Mouse (Mus musculus): ENCODE results near the gene Spata18. TPM values are rescaled to one million over a fixed set of nuclear protein-coding genes. Genes with fewer than 3 reads are reported as not detected.

The Spata18 gene
- total and polyA plus RNA-seq, 3 experiments: not detected

DNA sequence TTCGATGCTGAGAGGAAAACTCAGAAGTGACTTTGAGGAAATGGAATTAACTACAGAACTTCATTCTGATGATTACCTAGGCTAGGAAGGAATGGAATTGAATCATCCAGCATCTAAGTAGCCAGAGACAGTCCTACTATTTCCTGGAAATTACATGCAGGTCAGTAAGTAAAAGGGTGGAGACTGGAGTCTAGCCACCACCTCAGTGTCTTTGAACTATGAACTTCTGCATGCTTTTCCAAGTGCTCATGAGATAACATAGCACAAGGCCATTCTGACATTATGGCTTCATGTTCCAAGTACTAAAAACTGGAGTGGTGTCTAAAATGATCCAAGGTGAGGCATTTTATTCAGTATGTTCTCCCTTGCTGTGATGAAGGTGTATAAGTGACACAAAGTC is 25.7 kb upstream of the Spata18 start:
- H3K9me3 ChIP-seq (replicated peaks; ENCODE audit: insufficient read depth, low read length): no peaks in the 10 kb centered on the region
- no peak overlapping the region for H3K4me3 ChIP-seq (ENCODE audit: control insufficient read depth in 1 of 2, insufficient read depth in 1 of 2, low read depth in 2 of 2, low read length in 2 of 2)
- no peaks in the 10 kb centered on the region for H3K79me2 ChIP-seq (ENCODE audit: control insufficient read depth, insufficient read depth, low read length, poor library complexity)
- H3K27me3 ChIP-seq (ENCODE audit: control insufficient read depth in 1 of 2, insufficient read depth in 2 of 2, low read length in 2 of 2): no peaks in the 10 kb centered on the region
- H3K27ac ChIP-seq (ENCODE audit: control insufficient read depth, low read depth, low read length): no peak overlapping the region
- TF ChIP-seq BHLHE40 (IDR thresholded peaks at IDR 0.05; ENCODE audit: borderline replicate concordance, low read depth, low read length): no peak
- no peak for TF ChIP-seq CHD2 (IDR thresholded peaks at IDR 0.05; ENCODE audit: low read length)
- TF ChIP-seq MAZ (IDR thresholded peaks at IDR 0.05; ENCODE audit: low read depth, low read length): no peak
- no peak for TF ChIP-seq MXI1 (IDR thresholded peaks at IDR 0.05; ENCODE audit: low read depth, low read length)
- TF ChIP-seq UBTF (IDR thresholded peaks at IDR 0.05; ENCODE audit: borderline replicate concordance, insufficient read depth, low read depth, low read length): no peak
- TF ChIP-seq MAX (IDR thresholded peaks at IDR 0.05; ENCODE audit: low read length): no peak
- no peak for TF ChIP-seq POLR2A (IDR thresholded peaks at IDR 0.05; ENCODE audit: control insufficient read depth in 1 of 2, insufficient read depth in 1 of 2, low read depth in 1 of 2, low read length in 2 of 2, poor library complexity in 1 of 2)
- TF ChIP-seq RAD21 (IDR thresholded peaks at IDR 0.05; ENCODE audit: low read depth, low read length): no peak
- TF ChIP-seq CHD1 (IDR thresholded peaks at IDR 0.05; ENCODE audit: low read depth, low read length): no peak
- TF ChIP-seq MAFK (IDR thresholded peaks at IDR 0.05; ENCODE audit: borderline replicate concordance, low read depth, low read length): no peak
- no peak for TF ChIP-seq USF1 (IDR thresholded peaks at IDR 0.05; ENCODE audit: low read depth, low read length)
- TF ChIP-seq ZMIZ1 (IDR thresholded peaks at IDR 0.05; ENCODE audit: low read depth, low read length): no peak
- no peak for TF ChIP-seq USF2 (IDR thresholded peaks at IDR 0.05; ENCODE audit: borderline replicate concordance in 1 of 2, insufficient read depth in 1 of 2, low read depth in 1 of 2, low read length in 2 of 2)
- no peak for TF ChIP-seq ZC3H11A (IDR thresholded peaks at IDR 0.05; ENCODE audit: low read depth, low read length)
- TF ChIP-seq ZNF384 (IDR thresholded peaks at IDR 0.05; ENCODE audit: low read depth, low read length): no peak
- TF ChIP-seq KAT2A (conservative IDR thresholded peaks at IDR 0.05; ENCODE audit: low read depth, low read length): no peak
- no peak for TF ChIP-seq MYB (IDR thresholded peaks at IDR 0.05; ENCODE audit: low read depth, low read length)
- no peak for TF ChIP-seq RCOR1 (IDR thresholded peaks at IDR 0.05; ENCODE audit: low read depth, low read length)
- TF ChIP-seq JUND (IDR thresholded peaks at IDR 0.05; ENCODE audit: low read depth, low read length): no peak
- TF ChIP-seq POLR2AphosphoS5 (IDR thresholded peaks at IDR 0.05; ENCODE audit: borderline replicate concordance, low read depth, low read length): no peak
- peaks cover under 1 to 5% of the 10 kb centered on the region in 2 experiments; a peak in 3 of 4 replicates for H3K4me1 ChIP-seq (ENCODE audit: control insufficient read depth in 1 of 2, insufficient read depth in 2 of 2, low read length in 2 of 2)
- DNase-seq (ENCODE audit: low read depth, low spot score): no peak
- peaks cover 0 to 3% of the 10 kb centered on the region in 2 experiments; a peak in 2 of 4 replicates for H3K36me3 ChIP-seq (ENCODE audit: control insufficient read depth in 1 of 2, insufficient read depth in 2 of 2, low read length in 2 of 2)
- H3K9ac ChIP-seq (ENCODE audit: control insufficient read depth, low read depth, low read length, poor library complexity, severe bottlenecking): no peak overlapping the region

DNA sequence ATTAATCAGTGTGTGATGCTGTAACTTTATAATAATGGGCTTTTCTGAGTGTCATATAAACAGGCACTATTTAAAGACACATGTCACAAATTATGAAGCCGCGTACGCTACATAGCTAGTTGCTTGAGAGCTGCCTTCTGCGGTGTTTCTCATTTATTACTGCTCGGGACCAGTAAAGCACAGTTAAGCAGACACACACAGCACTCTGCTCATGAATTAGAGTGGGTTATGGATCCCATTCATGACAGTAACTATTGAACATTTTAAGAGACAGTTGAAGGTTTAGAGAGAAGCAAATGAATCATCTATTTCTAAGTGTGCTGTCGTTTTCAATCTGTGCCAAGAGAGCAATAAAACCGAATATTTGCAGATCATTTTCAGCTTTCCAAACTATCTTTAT is 24.3 kb upstream of the Spata18 start:
- Histone ChIP-seq H3K9me3 (replicated peaks; ENCODE audit: insufficient read depth, low read length) (no peaks in the 10 kb centered on the region), H3K36me3 (ENCODE audit: control insufficient read depth in 1 of 2, insufficient read depth in 2 of 2, low read length in 2 of 2) (peaks cover 0 to 5% of the 10 kb centered on the region in 2 experiments; a peak in 2 of 4 replicates), H3K4me1 (ENCODE audit: control insufficient read depth in 1 of 2, insufficient read depth in 2 of 2, low read length in 2 of 2) (peaks cover 4 to 13% of the 10 kb centered on the region in 2 experiments; a peak in 3 of 4 replicates), H3K9ac (ENCODE audit: control insufficient read depth, low read depth, low read length, poor library complexity, severe bottlenecking) (no peak overlapping the region), H3K27ac (ENCODE audit: control insufficient read depth, low read depth, low read length) (no peak overlapping the region), H3K79me2 (ENCODE audit: control insufficient read depth, insufficient read depth, low read length, poor library complexity) (no peaks in the 10 kb centered on the region), H3K27me3 (ENCODE audit: control insufficient read depth in 1 of 2, insufficient read depth in 2 of 2, low read length in 2 of 2) (no peaks in the 10 kb centered on the region), H3K4me3 (ENCODE audit: control insufficient read depth in 1 of 2, insufficient read depth in 1 of 2, low read depth in 2 of 2, low read length in 2 of 2) (no peak overlapping the region)
- DNase-seq (ENCODE audit: low read depth, low spot score): no peak
- no peak for TF ChIP-seq EP300 (IDR thresholded peaks at IDR 0.05; ENCODE audit: low read depth in 1 of 2, low read length in 2 of 2)
- no peak for TF ChIP-seq RCOR1 (IDR thresholded peaks at IDR 0.05; ENCODE audit: low read depth, low read length)
- no peak for TF ChIP-seq BHLHE40 (IDR thresholded peaks at IDR 0.05; ENCODE audit: borderline replicate concordance, low read depth, low read length)
- no peak for TF ChIP-seq MXI1 (IDR thresholded peaks at IDR 0.05; ENCODE audit: low read depth, low read length)

Data from MEL (cell line).